Mouse (Mus musculus): ENCODE data around the gene Acaca. TPM values are rescaled to one million over a fixed set of nuclear protein-coding genes. Genes with fewer than 3 reads are reported as not detected.

Gene Acaca
- polyA plus RNA-seq, 1 experiment from 2014 or later, result 38.6 TPM

DNA sequence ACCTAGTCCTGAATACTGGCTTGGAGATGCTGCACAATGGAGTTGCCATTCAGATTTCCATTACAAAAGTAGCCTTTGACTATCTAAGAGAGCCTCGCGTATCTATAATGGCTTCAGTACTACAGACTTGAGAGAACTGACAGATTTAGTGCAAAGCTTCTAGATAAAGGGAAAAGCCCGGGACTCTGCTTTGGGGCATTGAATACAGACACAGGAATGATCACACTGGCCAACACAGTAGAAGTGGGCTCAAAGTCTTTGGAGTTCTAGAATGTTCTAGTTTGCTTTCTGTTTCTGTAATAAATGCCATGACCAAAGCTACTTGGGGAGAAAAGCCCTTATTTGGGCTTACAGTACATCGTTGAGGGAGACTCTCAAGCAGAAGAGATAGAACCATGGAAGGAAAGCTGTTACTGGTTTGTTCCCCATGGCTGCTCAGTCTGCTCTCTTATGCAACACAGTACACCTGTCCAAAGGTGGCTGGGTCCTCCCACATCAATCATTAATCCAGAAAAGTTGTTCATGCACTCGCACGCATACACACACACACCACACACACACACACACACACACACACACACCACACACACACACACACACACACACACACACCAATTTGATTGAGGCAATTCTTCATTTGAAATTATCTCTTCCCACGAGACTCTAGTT, 223.7 kb downstream of the Acaca start:
- H3K9me3 ChIP-seq, result no peaks in the 10 kb centered on the region
- peaks cover 40% of the 10 kb centered on the region for H3K4me1 ChIP-seq
- no peaks in the 10 kb centered on the region for H3K36me3 ChIP-seq (replicated peaks)
- H3K27me3 ChIP-seq, result no peaks in the 10 kb centered on the region
- H3K4me3 ChIP-seq (replicated peaks), result no peak overlapping the region
- ATAC-seq (ENCODE audit: low FRiP score), result no peak
- no peak overlapping the region for H3K4me2 ChIP-seq
- no peak overlapping the region for H3K27ac ChIP-seq
- H3K9ac ChIP-seq, result no peak overlapping the region
- 64% methylated on average over 7 of the region's 7 CpGs for WGBS

- 77% methylated on average over 3 of the region's 3 CpGs for WGBS
- no peaks in the 10 kb centered on the region; the same call in 1 of the 2 replicates for H3K36me3 ChIP-seq (replicated peaks)
- no peak overlapping the region for H3K9ac ChIP-seq
- no peaks in the 10 kb centered on the region for H3K9me3 ChIP-seq
- H3K27me3 ChIP-seq, result no peaks in the 10 kb centered on the region
- no peak overlapping the region for H3K27ac ChIP-seq
- no peak overlapping the region for H3K4me2 ChIP-seq
- ATAC-seq (ENCODE audit: low FRiP score), result no peak
- H3K4me3 ChIP-seq (replicated peaks), result no peak overlapping the region
- H3K4me1 ChIP-seq, result peaks cover 23% of the 10 kb centered on the region
These were observed 227.8 kb downstream of the Acaca start for GRCm38 (mm10) chr11:84357304-84357703.

- ATAC-seq (ENCODE audit: low FRiP score), result no peak
- WGBS, result 86% methylated on average over 2 of the region's 2 CpGs
These were observed 228.3 kb downstream of the Acaca start for GRCm38 (mm10) chr11:84357771-84358170.

DNA sequence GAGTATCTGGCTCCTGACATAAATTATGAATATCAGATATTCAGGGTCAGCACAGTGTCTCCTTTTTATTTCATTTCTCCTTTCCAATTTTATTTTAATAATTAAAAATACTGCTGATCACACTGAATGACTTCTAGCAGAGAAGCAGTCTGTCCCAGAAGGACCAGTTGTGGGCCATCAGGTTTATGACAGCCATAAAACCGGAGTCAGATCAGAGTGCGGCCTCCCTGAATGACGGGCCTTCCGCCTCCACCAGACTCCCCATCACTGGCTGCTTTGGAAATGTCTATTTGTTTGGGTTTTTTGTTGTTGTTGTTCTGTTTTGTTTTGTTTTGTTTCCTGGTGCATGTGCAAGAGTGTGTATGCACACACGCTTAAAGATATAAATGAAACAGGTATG, 232.1 kb downstream of the Acaca start:
- Histone ChIP-seq H3K36me3 (replicated peaks) (peaks cover 7% of the 10 kb centered on the region), H3K4me1 (peaks cover 27% of the 10 kb centered on the region), H3K27ac (no peak overlapping the region), H3K9ac (no peak overlapping the region), H3K9me3 (no peaks in the 10 kb centered on the region), H3K4me3 (replicated peaks) (no peak overlapping the region), H3K4me2 (no peak overlapping the region), H3K27me3 (no peaks in the 10 kb centered on the region)
- WGBS, result 95% methylated on average over 5 of the region's 5 CpGs
- no peak for ATAC-seq (ENCODE audit: low FRiP score)

More at GRCm38 (mm10) chr11:84357771-84358170, 228.3 kb downstream of the Acaca start:
- Histone ChIP-seq H3K27ac (no peak overlapping the region), H3K9me3 (no peaks in the 10 kb centered on the region), H3K9ac (no peak overlapping the region), H3K4me1 (peaks cover 27% of the 10 kb centered on the region), H3K27me3 (no peaks in the 10 kb centered on the region), H3K4me3 (replicated peaks) (no peak overlapping the region), H3K4me2 (no peak overlapping the region), H3K36me3 (replicated peaks) (no peaks in the 10 kb centered on the region; the same call in 1 of the 2 replicates)

DNA sequence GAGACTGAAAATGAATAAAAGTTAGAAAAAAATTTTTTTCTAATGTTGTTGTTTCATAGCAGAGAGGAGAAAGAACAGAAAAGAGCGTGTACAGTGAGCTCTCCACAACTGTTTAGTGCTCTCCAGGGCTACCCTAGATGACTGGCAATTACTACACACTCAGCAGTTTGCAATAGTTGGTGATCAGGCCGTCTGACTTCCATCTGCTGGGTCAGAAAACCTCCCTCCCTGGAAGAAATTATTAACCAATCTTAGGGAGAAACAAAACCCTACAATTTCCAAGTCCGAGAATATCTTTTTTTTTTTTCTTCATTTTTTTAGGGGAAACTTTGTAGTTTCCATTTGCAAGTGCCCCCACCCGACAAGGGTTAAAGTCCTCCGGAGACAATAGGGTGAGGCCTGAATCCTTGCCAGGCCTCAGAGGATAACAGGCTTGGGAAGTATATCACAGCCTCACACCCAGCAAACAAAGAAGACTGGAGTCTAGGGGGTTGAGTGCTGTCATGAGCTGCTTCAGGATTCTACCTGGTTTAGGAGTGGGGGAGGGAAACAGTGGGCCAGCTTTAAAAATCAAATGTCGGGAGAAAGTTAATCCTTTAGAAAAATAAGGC, 233.3 kb downstream of the Acaca start:
- 31% methylated on average over 6 of the region's 6 CpGs for whole genome bisulfite sequencing
- Histone ChIP-seq H3K36me3 (replicated peaks) (peaks cover 7% of the 10 kb centered on the region), H3K9ac (no peak overlapping the region), H3K4me2 (no peak overlapping the region), H3K4me3 (replicated peaks) (no peak overlapping the region), H3K9me3 (no peaks in the 10 kb centered on the region), H3K27ac (0 out of 2 replicates have a peak overlapping the region, but pooled peaks have one; percentile 42), H3K4me1 (peaks cover 24% of the 10 kb centered on the region), H3K27me3 (no peaks in the 10 kb centered on the region)
- ATAC-seq (ENCODE audit: low FRiP score), result no peak

GRCm38 (mm10) chr11:84365313-84365712, 235.8 kb downstream of the Acaca start:
- Histone ChIP-seq H3K4me3 (replicated peaks) (no peak overlapping the region), H3K4me1 (peaks cover 18% of the 10 kb centered on the region), H3K27me3 (no peaks in the 10 kb centered on the region), H3K9ac (no peak overlapping the region), H3K27ac (no peak overlapping the region), H3K9me3 (no peaks in the 10 kb centered on the region), H3K36me3 (replicated peaks) (peaks cover 7% of the 10 kb centered on the region), H3K4me2 (no peak overlapping the region)
- 96% methylated on average over 1 of the region's 1 CpGs for WGBS
- no peak for ATAC-seq (ENCODE audit: low FRiP score)

DNA sequence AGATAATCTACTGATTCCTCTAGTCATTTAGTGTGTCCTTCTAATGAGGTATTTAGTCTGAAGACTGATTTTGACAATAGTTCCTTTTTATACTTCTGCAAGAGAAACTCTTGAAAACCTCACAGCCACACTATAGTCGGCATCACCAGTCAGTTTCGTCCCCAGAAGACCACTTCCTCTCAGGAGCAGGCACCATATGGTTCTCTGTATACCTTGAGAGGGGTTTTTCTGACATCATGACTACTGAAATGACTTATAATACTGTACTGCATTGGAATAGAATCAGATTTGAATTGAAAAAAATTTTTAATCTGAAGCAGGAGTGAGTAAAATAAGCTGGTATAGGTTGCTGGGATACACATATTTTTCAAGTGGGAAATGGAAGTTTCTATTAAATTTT, 239.4 kb downstream of the Acaca start:
- no peak overlapping the region for H3K27ac ChIP-seq
- no peak for ATAC-seq (ENCODE audit: low FRiP score)
- no peaks in the 10 kb centered on the region for H3K4me1 ChIP-seq
- H3K4me2 ChIP-seq, result no peak overlapping the region
- no peak overlapping the region for H3K9ac ChIP-seq
- no peaks in the 10 kb centered on the region for H3K9me3 ChIP-seq
- 24% methylated on average over 2 of the region's 2 CpGs for WGBS
- no peaks in the 10 kb centered on the region for H3K27me3 ChIP-seq
- H3K4me3 ChIP-seq (replicated peaks), result no peak overlapping the region
- peaks cover 14% of the 10 kb centered on the region for H3K36me3 ChIP-seq (replicated peaks)

- H3K36me3 ChIP-seq (replicated peaks), result peaks cover 11% of the 10 kb centered on the region
- H3K4me2 ChIP-seq, result no peak overlapping the region
- no peak overlapping the region for H3K4me3 ChIP-seq (replicated peaks)
- H3K9me3 ChIP-seq, result no peaks in the 10 kb centered on the region
- H3K27me3 ChIP-seq, result 0 out of 2 replicates have a peak, but pooled peaks cover 3% of the 10 kb centered on the region
- 92% methylated on average over 4 of the region's 4 CpGs for WGBS
- H3K9ac ChIP-seq, result no peak overlapping the region
- H3K27ac ChIP-seq, result no peak overlapping the region
- ATAC-seq (ENCODE audit: low FRiP score), result no peak
- peaks cover 16% of the 10 kb centered on the region for H3K4me1 ChIP-seq
These were observed 243.7 kb downstream of the Acaca start for GRCm38 (mm10) chr11:84373122-84373521.

DNA sequence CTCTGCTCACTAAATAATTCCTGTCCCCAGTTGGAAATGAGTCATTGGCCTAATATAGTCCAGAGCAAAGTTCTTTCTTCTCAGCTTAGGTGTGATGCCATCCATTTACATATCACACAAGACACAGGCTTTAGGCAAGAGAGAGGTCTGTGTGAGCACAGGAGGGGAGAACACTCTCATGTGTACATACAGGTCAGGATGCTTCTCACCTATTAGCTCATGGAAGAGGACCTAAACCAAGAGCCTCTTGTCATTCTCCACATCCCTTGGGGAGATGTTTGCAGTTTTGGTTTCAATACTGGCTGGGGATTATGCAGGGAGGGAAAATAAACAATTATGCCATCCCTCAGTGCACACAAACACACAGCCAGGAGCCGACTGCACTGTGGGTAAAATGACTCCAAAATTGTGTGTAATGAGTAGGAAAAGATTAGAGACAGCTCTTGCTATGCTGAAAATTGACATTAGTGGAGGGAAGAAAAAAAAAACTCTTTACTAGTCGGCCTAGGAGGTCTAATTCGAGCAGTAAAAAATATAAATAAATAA, 246.6 kb downstream of the Acaca start:
- peak; percentile 81 for ATAC-seq (ENCODE audit: low FRiP score)
- Histone ChIP-seq H3K27me3 (0 out of 2 replicates have a peak, but pooled peaks cover 3% of the 10 kb centered on the region), H3K9me3 (no peaks in the 10 kb centered on the region), H3K4me2 (no peak overlapping the region), H3K9ac (no peak overlapping the region), H3K27ac (peak overlapping the region; percentile 33; the same call in 1 of the 2 replicates), H3K36me3 (replicated peaks) (peaks cover 11% of the 10 kb centered on the region), H3K4me1 (peaks cover 16% of the 10 kb centered on the region), H3K4me3 (replicated peaks) (no peak overlapping the region)
- 27% methylated on average over 3 of the region's 3 CpGs for WGBS

DNA sequence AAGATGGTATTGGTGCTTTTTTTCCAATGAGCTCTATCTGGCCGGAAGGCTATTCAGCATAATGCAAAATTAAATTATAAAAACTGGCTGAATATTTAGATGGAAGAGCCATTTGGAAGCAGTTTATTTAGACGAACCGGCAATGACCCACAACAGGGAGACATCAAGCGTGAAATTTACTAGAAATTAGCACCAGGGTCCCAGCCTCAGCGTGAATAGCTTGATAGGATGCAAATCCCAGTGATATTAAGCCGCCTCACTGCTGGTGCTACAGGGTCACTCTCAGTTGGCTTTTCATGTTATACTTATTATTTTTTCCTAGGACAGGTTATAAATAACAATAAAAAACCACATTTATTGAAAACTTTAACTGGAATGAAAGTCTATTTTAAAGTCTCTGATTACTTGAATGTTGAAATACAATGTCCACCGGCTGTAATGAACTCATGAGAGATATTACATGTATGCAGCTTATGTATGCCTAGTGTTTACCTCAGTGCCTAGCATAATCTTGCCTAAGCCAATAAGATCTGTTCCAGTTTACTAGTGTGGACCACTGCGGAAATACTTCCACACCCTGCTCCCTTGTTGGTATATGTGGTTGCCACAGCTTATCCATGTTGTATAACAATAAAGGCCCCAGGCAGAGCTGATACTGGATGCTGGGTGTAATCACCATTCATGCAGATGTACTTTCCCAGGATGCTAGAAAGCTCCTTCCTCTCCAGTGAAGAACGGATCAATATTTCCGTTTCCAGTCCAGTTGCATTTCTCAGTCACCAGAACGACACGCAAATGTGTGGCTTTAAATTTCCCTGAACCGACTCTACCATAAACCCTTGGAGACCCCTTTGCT, 247.3 kb downstream of the Acaca start:
- peak; percentile 65; the same call in 1 of the 2 replicates for ATAC-seq (ENCODE audit: low FRiP score)
- Histone ChIP-seq H3K4me3 (replicated peaks) (no peak overlapping the region), H3K9ac (no peak overlapping the region), H3K36me3 (replicated peaks) (peaks cover 11% of the 10 kb centered on the region), H3K27ac (peak overlapping the region; percentile 57; the same call in 1 of the 2 replicates), H3K27me3 (0 out of 2 replicates have a peak, but pooled peaks cover 3% of the 10 kb centered on the region), H3K9me3 (no peaks in the 10 kb centered on the region), H3K4me2 (no peak overlapping the region), H3K4me1 (peaks cover 19% of the 10 kb centered on the region)
- WGBS, result 60% methylated on average over 13 of the region's 13 CpGs

- no peak overlapping the region for H3K4me3 ChIP-seq (replicated peaks)
- 29% methylated on average over 13 of the region's 13 CpGs for WGBS
- peak; percentile 75 for ATAC-seq (ENCODE audit: low FRiP score)
- peak overlapping the region; percentile 6; the same call in 1 of the 2 replicates for H3K4me2 ChIP-seq
- H3K27ac ChIP-seq, result peak overlapping the region; percentile 69
- no peaks in the 10 kb centered on the region for H3K27me3 ChIP-seq
- 0 out of 2 replicates have a peak, but pooled peaks cover 5% of the 10 kb centered on the region for H3K36me3 ChIP-seq (replicated peaks)
- H3K9ac ChIP-seq, result no peak overlapping the region
- H3K9me3 ChIP-seq, result no peaks in the 10 kb centered on the region
- H3K4me1 ChIP-seq, result peaks cover 27% of the 10 kb centered on the region
These were observed 253.0 kb downstream of the Acaca start for GRCm38 (mm10) chr11:84382450-84382849.

- H3K27ac ChIP-seq, result 0 out of 2 replicates have a peak overlapping the region, but pooled peaks have one; percentile 31
- no peak overlapping the region for H3K4me3 ChIP-seq (replicated peaks)
- WGBS, result 58% methylated on average over 6 of the region's 6 CpGs
These were observed 254.4 kb downstream of the Acaca start for GRCm38 (mm10) chr11:84383891-84384290.

More at GRCm38 (mm10) chr11:84383891-84384290, 254.4 kb downstream of the Acaca start:
- ATAC-seq (ENCODE audit: low FRiP score), result peak; percentile 46; the same call in 1 of the 2 replicates
- Histone ChIP-seq H3K4me2 (no peak overlapping the region), H3K36me3 (replicated peaks) (0 out of 2 replicates have a peak, but pooled peaks cover 5% of the 10 kb centered on the region), H3K4me1 (peaks cover 25% of the 10 kb centered on the region), H3K9me3 (no peaks in the 10 kb centered on the region), H3K27me3 (no peaks in the 10 kb centered on the region), H3K9ac (no peak overlapping the region)
